Mouse (Mus musculus): ENCODE data around the gene Brinp3.
"Not testable (repeated sequence)": the region's sequence is repeated elsewhere in the genome, so short reads cannot be mapped to it uniquely, and the experiment has no call there.

Brinp3 gene

DNA sequence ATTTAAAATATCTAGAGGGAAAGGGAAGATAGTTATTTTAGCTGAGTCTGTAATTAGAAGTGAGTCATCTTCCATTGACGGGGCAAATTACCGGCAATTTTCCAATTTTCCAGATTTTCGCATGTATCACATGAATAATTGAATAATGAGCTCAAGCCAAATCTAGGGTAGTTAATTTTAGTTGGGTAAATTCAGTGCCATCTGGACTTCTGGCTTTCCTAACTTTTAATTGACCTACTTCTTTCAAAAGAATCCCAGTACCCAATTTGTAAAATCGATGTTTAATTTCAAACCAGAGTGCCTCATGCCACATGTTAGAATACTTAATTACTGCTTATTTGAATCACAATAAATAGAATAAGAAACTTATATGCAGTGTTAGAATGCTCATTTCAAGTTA is 162.7 kb downstream of the Brinp3 start:
- no peaks in the 10 kb centered on the region for H3K27me3 ChIP-seq (ENCODE audit: control insufficient read depth, insufficient read depth, low read length, poor library complexity, severe bottlenecking)
- no peak for DNase-seq (ENCODE audit: low read depth, low spot score)

DNA sequence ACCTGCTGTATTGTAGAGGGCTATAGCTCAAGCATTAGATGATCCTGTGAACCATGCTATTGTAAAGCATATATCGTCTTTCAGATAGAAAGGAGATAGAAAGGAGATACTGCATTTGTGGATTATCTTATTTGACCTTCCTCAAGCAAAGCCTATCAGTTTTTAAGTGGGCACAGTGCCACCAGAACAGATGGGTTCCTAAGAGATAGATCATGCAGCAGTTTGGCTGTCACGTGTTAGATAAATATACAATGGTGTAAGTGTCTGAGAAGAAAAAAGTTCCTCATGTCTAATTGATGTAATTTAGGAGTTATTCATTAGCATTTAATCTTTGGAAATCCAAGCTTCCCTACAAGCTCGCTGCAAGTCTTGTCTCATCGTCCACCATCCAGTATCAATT is 206.2 kb downstream of the Brinp3 start:
- H3K27me3 ChIP-seq (ENCODE audit: control insufficient read depth, insufficient read depth, low read length, poor library complexity, severe bottlenecking): no peaks in the 10 kb centered on the region
- no peaks in the 10 kb centered on the region for H3K36me3 ChIP-seq (ENCODE audit: control insufficient read depth, insufficient read depth, low read length, poor library complexity, severe bottlenecking)
- DNase-seq (ENCODE audit: low read depth, low spot score): no peak

More for the DNA sequence above, 162.7 kb downstream of the Brinp3 start:
- H3K36me3 ChIP-seq (ENCODE audit: control insufficient read depth, insufficient read depth, low read length, poor library complexity, severe bottlenecking): no peaks in the 10 kb centered on the region

- DNase-seq (ENCODE audit: low read depth, low spot score): no peak
- H3K36me3 ChIP-seq (ENCODE audit: control insufficient read depth, insufficient read depth, low read length, poor library complexity, severe bottlenecking): no peaks in the 10 kb centered on the region
- H3K27me3 ChIP-seq (ENCODE audit: control insufficient read depth, insufficient read depth, low read length, poor library complexity, severe bottlenecking): no peaks in the 10 kb centered on the region
Observed at GRCm38 (mm10) chr1:146719556-146719955, 225.0 kb downstream of the Brinp3 start.

GRCm38 (mm10) chr1:146724784-146725513 is 230.4 kb downstream of the Brinp3 start:
- not testable (repeated sequence) for H3K36me3 ChIP-seq (ENCODE audit: control insufficient read depth, insufficient read depth, low read length, poor library complexity, severe bottlenecking); DNase-seq (ENCODE audit: low read depth, low spot score); H3K27me3 ChIP-seq (ENCODE audit: control insufficient read depth, insufficient read depth, low read length, poor library complexity, severe bottlenecking)

DNA sequence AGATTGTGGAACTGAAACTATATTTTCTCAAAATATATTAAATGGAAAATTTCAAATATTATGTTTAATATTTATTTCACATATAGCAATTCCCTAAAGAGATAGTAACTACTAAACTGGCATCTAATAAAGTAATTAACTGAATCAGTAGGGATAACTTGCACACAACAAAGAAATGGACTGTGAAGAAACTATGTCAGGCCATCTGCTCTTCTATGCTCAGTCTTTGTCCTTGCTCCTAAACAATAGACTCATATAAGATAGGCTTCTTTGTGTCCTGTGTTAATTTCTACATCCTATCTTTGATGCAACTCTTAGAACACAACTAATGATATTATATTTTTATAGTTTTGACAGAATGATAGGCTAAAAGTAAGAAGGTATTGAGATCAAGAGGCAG is 256.5 kb downstream of the Brinp3 start:
- Histone ChIP-seq H3K27me3 (ENCODE audit: control insufficient read depth, insufficient read depth, low read length, poor library complexity, severe bottlenecking) (no peaks in the 10 kb centered on the region), H3K36me3 (ENCODE audit: control insufficient read depth, insufficient read depth, low read length, poor library complexity, severe bottlenecking) (no peaks in the 10 kb centered on the region)
- no peak for DNase-seq (ENCODE audit: low read depth, low spot score)

DNA sequence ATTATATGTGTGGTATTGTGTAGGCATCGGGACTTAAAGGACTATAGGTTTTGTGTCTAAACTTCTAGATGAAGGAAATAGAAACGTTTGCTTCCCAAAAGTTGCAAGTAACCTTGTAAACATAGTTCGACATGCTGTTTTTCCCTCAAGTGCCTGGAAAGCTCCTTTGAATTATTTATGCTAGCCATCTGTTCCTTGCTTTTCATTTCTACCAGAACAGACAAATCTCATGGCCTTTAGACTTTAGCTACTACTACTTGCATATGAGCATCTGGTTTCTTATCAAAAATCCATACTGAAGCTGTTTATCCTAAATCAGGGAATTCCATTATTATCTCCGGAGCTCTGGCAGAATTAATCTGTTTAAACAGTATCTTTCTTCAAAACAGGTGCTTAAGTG is 288.7 kb downstream of the Brinp3 start:
- no peaks in the 10 kb centered on the region for H3K36me3 ChIP-seq (ENCODE audit: control insufficient read depth, insufficient read depth, low read length, poor library complexity, severe bottlenecking)
- no peak for DNase-seq (ENCODE audit: low read depth, low spot score)
- H3K27me3 ChIP-seq (ENCODE audit: control insufficient read depth, insufficient read depth, low read length, poor library complexity, severe bottlenecking): no peaks in the 10 kb centered on the region

- no peaks in the 10 kb centered on the region for H3K36me3 ChIP-seq (ENCODE audit: control insufficient read depth, insufficient read depth, low read length, poor library complexity, severe bottlenecking)
- no peaks in the 10 kb centered on the region for H3K27me3 ChIP-seq (ENCODE audit: control insufficient read depth, insufficient read depth, low read length, poor library complexity, severe bottlenecking)
- DNase-seq (ENCODE audit: low read depth, low spot score): no peak
Observed at GRCm38 (mm10) chr1:146787236-146787635, 292.7 kb downstream of the Brinp3 start.

DNA sequence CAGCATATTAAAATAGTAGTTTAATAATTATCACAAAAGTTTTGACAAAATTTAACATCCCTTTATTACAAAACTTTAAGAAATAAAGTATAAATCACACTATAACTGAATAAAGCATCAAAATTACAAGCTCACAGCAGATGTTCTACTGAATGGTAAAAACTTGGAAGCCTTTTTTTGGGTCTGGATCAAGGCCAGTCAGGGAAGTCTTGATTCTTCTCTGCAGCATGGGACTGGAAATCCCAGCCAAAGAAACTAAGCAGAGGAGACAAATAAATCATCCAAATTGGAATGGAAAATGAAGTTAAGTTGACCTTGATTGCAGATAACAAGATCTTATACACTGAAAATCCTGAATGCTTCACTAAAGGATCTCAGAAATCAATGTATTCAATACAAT is 298.3 kb downstream of the Brinp3 start:
- H3K27me3 ChIP-seq (ENCODE audit: control insufficient read depth, insufficient read depth, low read length, poor library complexity, severe bottlenecking): no peaks in the 10 kb centered on the region
- no peak for DNase-seq (ENCODE audit: low read depth, low spot score)

GRCm38 (mm10) chr1:146799986-146800553 is 305.5 kb downstream of the Brinp3 start:
- no peak for DNase-seq (ENCODE audit: low read depth, low spot score)
- no peaks in the 10 kb centered on the region for H3K27me3 ChIP-seq (ENCODE audit: control insufficient read depth, insufficient read depth, low read length, poor library complexity, severe bottlenecking)
- no peaks in the 10 kb centered on the region for H3K36me3 ChIP-seq (ENCODE audit: control insufficient read depth, insufficient read depth, low read length, poor library complexity, severe bottlenecking)

More for the DNA sequence above, 298.3 kb downstream of the Brinp3 start:
- H3K36me3 ChIP-seq (ENCODE audit: control insufficient read depth, insufficient read depth, low read length, poor library complexity, severe bottlenecking): no peaks in the 10 kb centered on the region

- DNase-seq (ENCODE audit: low read depth, low spot score): no peak
- Histone ChIP-seq H3K27me3 (ENCODE audit: control insufficient read depth, insufficient read depth, low read length, poor library complexity, severe bottlenecking) (no peaks in the 10 kb centered on the region), H3K36me3 (ENCODE audit: control insufficient read depth, insufficient read depth, low read length, poor library complexity, severe bottlenecking) (no peaks in the 10 kb centered on the region)
Observed at GRCm38 (mm10) chr1:146801821-146802220, 307.3 kb downstream of the Brinp3 start.

- H3K36me3 ChIP-seq (ENCODE audit: control insufficient read depth, insufficient read depth, low read length, poor library complexity, severe bottlenecking): no peaks in the 10 kb centered on the region
- H3K27me3 ChIP-seq (ENCODE audit: control insufficient read depth, insufficient read depth, low read length, poor library complexity, severe bottlenecking): no peaks in the 10 kb centered on the region
- DNase-seq (ENCODE audit: low read depth, low spot score): peak; percentile 56
Observed at GRCm38 (mm10) chr1:146807765-146808164, 313.2 kb downstream of the Brinp3 start.

GRCm38 (mm10) chr1:146833888-146834287 is 339.3 kb downstream of the Brinp3 start:
- DNase-seq (ENCODE audit: low read depth, low spot score): no peak
- H3K36me3 ChIP-seq (ENCODE audit: control insufficient read depth, insufficient read depth, low read length, poor library complexity, severe bottlenecking): no peaks in the 10 kb centered on the region
- no peaks in the 10 kb centered on the region for H3K27me3 ChIP-seq (ENCODE audit: control insufficient read depth, insufficient read depth, low read length, poor library complexity, severe bottlenecking)

- no peak for DNase-seq (ENCODE audit: low read depth, low spot score)
- no peaks in the 10 kb centered on the region for H3K36me3 ChIP-seq (ENCODE audit: control insufficient read depth, insufficient read depth, low read length, poor library complexity, severe bottlenecking)
- no peaks in the 10 kb centered on the region for H3K27me3 ChIP-seq (ENCODE audit: control insufficient read depth, insufficient read depth, low read length, poor library complexity, severe bottlenecking)
Observed at GRCm38 (mm10) chr1:146844087-146844486, 349.5 kb downstream of the Brinp3 start.

DNA sequence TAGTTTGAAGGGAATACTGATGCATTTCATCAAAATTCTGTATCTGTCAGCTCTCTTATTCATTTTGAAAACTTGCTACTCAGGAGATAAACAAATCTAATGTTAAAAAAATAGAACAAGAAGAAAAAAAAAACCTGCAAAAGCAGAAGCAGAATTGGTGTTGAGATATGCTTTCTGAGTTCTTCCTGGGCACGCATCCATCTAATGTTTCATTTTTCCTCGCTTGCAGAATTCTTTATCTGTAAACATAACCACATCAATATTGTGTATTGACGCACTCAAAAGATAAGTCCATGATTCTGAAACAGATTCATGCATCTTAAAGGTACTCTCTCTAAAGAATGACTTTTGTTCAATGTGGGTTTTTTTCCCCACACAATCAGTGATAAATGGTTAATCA is 354.3 kb downstream of the Brinp3 start:
- Histone ChIP-seq H3K36me3 (ENCODE audit: control insufficient read depth, insufficient read depth, low read length, poor library complexity, severe bottlenecking) (no peaks in the 10 kb centered on the region), H3K27me3 (ENCODE audit: control insufficient read depth, insufficient read depth, low read length, poor library complexity, severe bottlenecking) (no peaks in the 10 kb centered on the region)
- no peak for DNase-seq (ENCODE audit: low read depth, low spot score)

- Histone ChIP-seq H3K36me3 (ENCODE audit: control insufficient read depth, insufficient read depth, low read length, poor library complexity, severe bottlenecking) (no peaks in the 10 kb centered on the region), H3K27me3 (ENCODE audit: control insufficient read depth, insufficient read depth, low read length, poor library complexity, severe bottlenecking) (no peaks in the 10 kb centered on the region)
- no peak for DNase-seq (ENCODE audit: low read depth, low spot score)
Observed at GRCm38 (mm10) chr1:146850147-146850546, 355.6 kb downstream of the Brinp3 start.

DNA sequence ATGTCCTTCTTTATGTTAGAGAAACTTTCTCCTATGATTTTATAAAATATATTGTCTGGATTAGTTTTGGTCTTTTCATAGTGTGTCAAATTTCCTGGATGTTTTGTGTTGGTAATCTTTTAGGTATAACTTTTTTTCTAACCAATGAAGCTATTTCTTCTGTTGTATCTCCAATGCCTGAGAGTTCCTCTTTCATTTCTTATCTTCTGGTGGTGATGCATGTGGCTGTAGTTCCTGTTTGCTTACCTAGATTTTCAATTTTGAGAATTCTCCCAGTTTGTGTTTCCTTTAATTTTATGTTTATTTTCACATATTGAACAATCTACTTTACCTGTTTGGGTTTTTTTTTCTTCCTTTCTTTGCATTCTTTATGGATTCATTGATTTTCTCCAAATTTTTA is 404.1 kb downstream of the Brinp3 start:
- no peaks in the 10 kb centered on the region for H3K27me3 ChIP-seq (ENCODE audit: control insufficient read depth, insufficient read depth, low read length, poor library complexity, severe bottlenecking)
- no peaks in the 10 kb centered on the region for H3K36me3 ChIP-seq (ENCODE audit: control insufficient read depth, insufficient read depth, low read length, poor library complexity, severe bottlenecking)
- DNase-seq (ENCODE audit: low read depth, low spot score): no peak
